Mouse (Mus musculus): ENCODE data around the gene Stpg4.

GRCm38 (mm10) chr17:87474501-87474795, 46.9 kb upstream of the Stpg4 start:
- TF ChIP-seq POLR2A (IDR thresholded peaks at IDR 0.05; ENCODE audit: low read depth, low read length) (no peak), CTCF (IDR thresholded peaks at IDR 0.05; ENCODE audit: borderline replicate concordance, insufficient read depth, low read length) (no peak)
